17 mouse cellular contexts compared by ENCODE assay signal in the genomic region with DNA sequence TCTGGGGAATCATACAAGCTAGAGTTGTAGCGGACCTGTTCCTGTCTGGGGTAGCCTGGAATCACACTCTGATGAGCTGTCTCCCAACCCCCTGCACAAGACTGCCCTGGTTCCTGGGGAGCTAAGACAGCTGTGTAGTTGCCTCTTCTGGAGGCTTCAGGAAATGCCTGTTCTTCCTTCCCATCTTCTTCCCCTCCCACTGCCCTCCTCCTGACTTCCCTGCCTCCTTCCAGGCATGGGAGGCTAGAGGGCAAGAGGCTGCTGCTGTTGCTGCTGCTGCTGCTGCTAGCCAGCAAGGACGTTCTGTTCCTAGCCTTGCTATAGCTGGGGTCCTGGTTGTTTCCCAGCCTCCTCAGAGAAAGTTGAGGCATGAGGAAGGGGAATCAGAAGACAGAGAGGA. TPM values are rescaled to one million over a fixed set of nuclear protein-coding genes. Genes with fewer than 3 reads are reported as not detected.
DNase-seq lines count a peak whose midpoint lies in the region; ATAC-seq and TF ChIP-seq lines count a peak whose summit lies in the region.
"Had no signal": no experiment of that assay in that cellular context is flagged by ENCODE, and none has a peak within 500 bp of the region (broad histone marks: within the 10 kb centered on the region; RNA-seq: fewer than 3 reads in every experiment).

No protein-coding gene starts in this region.

- H3K4me1 ChIP-seq in heart, embryonic 10.5 days, result no peaks in the 10 kb centered on the region
- H3K4me1 ChIP-seq in heart, postnatal 0 days (ENCODE audit: control insufficient read depth, insufficient read depth), result no peaks in the 10 kb centered on the region
- H3K4me1 ChIP-seq in stomach, embryonic 14.5 days (ENCODE audit: control insufficient read depth, insufficient read depth, low read length), result 0 out of 2 replicates have a peak, but pooled peaks cover 6% of the 10 kb centered on the region
- H3K4me1 ChIP-seq: forebrain, embryonic 15.5 days; midbrain, embryonic 13.5 days had no signal

- no peaks in the 10 kb centered on the region for H3K9me3 ChIP-seq in heart, embryonic 10.5 days
- no peaks in the 10 kb centered on the region for H3K9me3 ChIP-seq in heart, postnatal 0 days (replicated peaks; ENCODE audit: control insufficient read depth, low read length)
- H3K9me3 ChIP-seq in stomach, embryonic 14.5 days (ENCODE audit: control insufficient read depth, low read depth, low read length), result no peaks in the 10 kb centered on the region
- H3K9me3 ChIP-seq: forebrain, embryonic 15.5 days; liver, embryonic 13.5 days; midbrain, embryonic 13.5 days had no signal

- no peak for DNase-seq in heart, embryonic 10.5 days (ENCODE audit: low spot score)
- DNase-seq in heart, postnatal 25 days (ENCODE audit: low spot score), result no peak
- DNase-seq in heart, postnatal 0 days (ENCODE audit: low spot score), result no peak
- peak; percentile 23 to 60 for DNase-seq in kidney, postnatal 36 days
- DNase-seq in retina, postnatal 1 day, result no peak
- no peak for DNase-seq in embryo, embryonic 9.5 days (ENCODE audit: extremely low spot score)
- DNase-seq: adrenal gland, postnatal 36 days; cerebellum, postnatal 36 days; liver, embryonic 13.5 days had no signal

- WGBS in heart, embryonic 10.5 days, result 24% methylated on average over 2 of the region's 2 CpGs
- WGBS in heart, postnatal 0 days, result 36% methylated on average over 2 of the region's 2 CpGs
- 59% methylated on average over 2 of the region's 2 CpGs for WGBS in stomach, embryonic 14.5 days

- no peak for TF ChIP-seq CTCF in heart, postnatal 0 days (IDR thresholded peaks at IDR 0.05; ENCODE audit: low read depth)

- TF ChIP-seq EP300 in heart, postnatal 0 days (IDR thresholded peaks at IDR 0.05; ENCODE audit: low read depth), result no peak

- no peaks in the 10 kb centered on the region for H3K36me3 ChIP-seq in heart, embryonic 10.5 days
- no peaks in the 10 kb centered on the region for H3K36me3 ChIP-seq in heart, postnatal 0 days (replicated peaks; ENCODE audit: control insufficient read depth, insufficient read depth, low read length)
- H3K36me3 ChIP-seq in stomach, embryonic 14.5 days (ENCODE audit: control insufficient read depth, insufficient read depth, low read length), result no peaks in the 10 kb centered on the region
- H3K36me3 ChIP-seq: forebrain, embryonic 15.5 days; liver, embryonic 13.5 days; midbrain, embryonic 13.5 days had no signal

- 0 out of 2 replicates have a peak overlapping the region, but pooled peaks have one; percentile 22 for H3K27ac ChIP-seq in heart, embryonic 10.5 days
- peak overlapping the region; percentile 53 for H3K27ac ChIP-seq in heart, postnatal 0 days (ENCODE audit: low read depth)
- H3K27ac ChIP-seq in stomach, embryonic 14.5 days (ENCODE audit: low read length), result peak overlapping the region; percentile 56; the same call in 1 of the 2 replicates
- H3K27ac ChIP-seq: forebrain, embryonic 15.5 days; liver, embryonic 13.5 days; midbrain, embryonic 13.5 days had no signal

- intact Hi-C loops in heart, postnatal 25 days (cut with DNase I), result no loop called here

- ATAC-seq in heart, postnatal 0 days (ENCODE audit: insufficient read depth, low read depth), result no peak
- no peak for ATAC-seq in stomach, embryonic 14.5 days (ENCODE audit: insufficient number of reproducible peaks, insufficient read depth, low FRiP score, low read depth)
- no peak for ATAC-seq in granulocyte monocyte progenitor cell, adult 5-6 weeks (replicated peaks; ENCODE audit: poor library complexity, severe bottlenecking)
- ATAC-seq: forebrain, embryonic 15.5 days; midbrain, embryonic 13.5 days; Patski had no signal

- H3K4me3 ChIP-seq in heart, embryonic 10.5 days, result no peak overlapping the region
- no peak overlapping the region for H3K4me3 ChIP-seq in heart, postnatal 0 days (ENCODE audit: low read depth, low read length)
- no peak overlapping the region for H3K4me3 ChIP-seq in stomach, embryonic 14.5 days (ENCODE audit: low read depth, low read length)
- H3K4me3 ChIP-seq: forebrain, embryonic 15.5 days; liver, embryonic 13.5 days; midbrain, embryonic 13.5 days had no signal

- H3K27me3 ChIP-seq in heart, embryonic 10.5 days (ENCODE audit: insufficient read depth, poor library complexity, severe bottlenecking), result peaks cover 57% of the 10 kb centered on the region
- no peaks in the 10 kb centered on the region for H3K27me3 ChIP-seq in heart, postnatal 0 days (ENCODE audit: control insufficient read depth, insufficient read depth, low read length)
- no peaks in the 10 kb centered on the region for H3K27me3 ChIP-seq in stomach, embryonic 14.5 days (ENCODE audit: control insufficient read depth, insufficient read depth, low read length)
- H3K27me3 ChIP-seq: forebrain, embryonic 15.5 days; midbrain, embryonic 13.5 days; Patski had no signal

- no peak overlapping the region for H3K4me2 ChIP-seq in heart, postnatal 0 days (ENCODE audit: low read depth, low read length)
- no peak overlapping the region for H3K4me2 ChIP-seq in stomach, embryonic 14.5 days (replicated peaks; ENCODE audit: low read depth, low read length)
- H3K4me2 ChIP-seq: forebrain, embryonic 15.5 days; liver, embryonic 13.5 days; midbrain, embryonic 13.5 days had no signal

- no peak overlapping the region for H3K9ac ChIP-seq in heart, postnatal 0 days (replicated peaks; ENCODE audit: low read depth, low read length)
- no peak overlapping the region for H3K9ac ChIP-seq in stomach, embryonic 14.5 days (replicated peaks; ENCODE audit: low read depth, low read length)
- H3K9ac ChIP-seq: forebrain, embryonic 15.5 days; liver, embryonic 13.5 days; midbrain, embryonic 13.5 days had no signal

RNA-seq across cellular contexts. Expression of a gene that starts 3.1 kb away (rescaled TPM):
- polyA plus RNA-seq in heart, embryonic 10.5 days (2016; fragmentation: Nextera tagmentation; extraction: Ambion mirVana), result 18.6 and 30.3 TPM in 2 replicates
- total RNA-seq in heart, postnatal 25 days (2021), result 100 to 1,000 TPM; 213 to 224 TPM
- total RNA-seq in heart, postnatal 0 days (2014; rRNA removed; ENCODE audit: low replicate concordance), result 198 and 304 TPM in 2 replicates
- 61.6 and 64.1 TPM in 2 replicates for polyA plus RNA-seq in heart, postnatal 0 days (2015; fragmentation: Nextera tagmentation; extraction: Ambion mirVana)
- polyA plus RNA-seq in stomach, embryonic 14.5 days (2014; fragmentation: Nextera tagmentation; extraction: Ambion mirVana), result 95.7 and 104 TPM in 2 replicates
- not detected in 2 replicates for total RNA-seq in granulocyte monocyte progenitor cell, adult 5-6 weeks (2014; fragmentation: Nextera tagmentation)
- not detected in 2 replicates for total RNA-seq in granulocyte monocyte progenitor cell, adult 5-6 weeks (2017)

RNA-seq across cellular contexts. Expression of a gene that starts 21.5 kb away (rescaled TPM):
- polyA plus RNA-seq in heart, embryonic 10.5 days (2016; fragmentation: Nextera tagmentation; extraction: Ambion mirVana), result 83.7 and 90.0 TPM in 2 replicates
- 1 to 10 TPM; 4.8 to 6.2 TPM for total RNA-seq in heart, postnatal 25 days (2021)
- 15.6 and 23.2 TPM in 2 replicates for total RNA-seq in heart, postnatal 0 days (2014; rRNA removed; ENCODE audit: low replicate concordance)
- polyA plus RNA-seq in heart, postnatal 0 days (2015; fragmentation: Nextera tagmentation; extraction: Ambion mirVana), result 33.3 and 34.7 TPM in 2 replicates
- 50.1 and 57.5 TPM in 2 replicates for polyA plus RNA-seq in stomach, embryonic 14.5 days (2014; fragmentation: Nextera tagmentation; extraction: Ambion mirVana)
- total RNA-seq in granulocyte monocyte progenitor cell, adult 5-6 weeks (2014; fragmentation: Nextera tagmentation), result 24.2 and 29.1 TPM in 2 replicates
- 51.8 and 70.7 TPM in 2 replicates for total RNA-seq in granulocyte monocyte progenitor cell, adult 5-6 weeks (2017)

RNA-seq across cellular contexts. Expression of a gene that starts 22.6 kb away (rescaled TPM):
- 0.11 and 0.21 TPM in 2 replicates for polyA plus RNA-seq in heart, embryonic 10.5 days (2016; fragmentation: Nextera tagmentation; extraction: Ambion mirVana)
- under 1 TPM in 1 of 2 experiments, not detected in 1; 0.08 TPM for total RNA-seq in heart, postnatal 25 days (2021)
- 0.53 and 1.1 TPM in 2 replicates for total RNA-seq in heart, postnatal 0 days (2014; rRNA removed; ENCODE audit: low replicate concordance)
- 0.14 and 0.20 TPM in 2 replicates for polyA plus RNA-seq in heart, postnatal 0 days (2015; fragmentation: Nextera tagmentation; extraction: Ambion mirVana)
- polyA plus RNA-seq in stomach, embryonic 14.5 days (2014; fragmentation: Nextera tagmentation; extraction: Ambion mirVana), result 0.36 and 0.38 TPM in 2 replicates
- not detected in 2 replicates for total RNA-seq in granulocyte monocyte progenitor cell, adult 5-6 weeks (2014; fragmentation: Nextera tagmentation)
- total RNA-seq in granulocyte monocyte progenitor cell, adult 5-6 weeks (2017), result not detected in 2 replicates
- polyA plus RNA-seq: spleen, adult 2 months had no signal

RNA-seq across cellular contexts. Expression of a gene that starts 45.2 kb away (rescaled TPM):
- polyA plus RNA-seq in heart, embryonic 10.5 days (2016; fragmentation: Nextera tagmentation; extraction: Ambion mirVana), result not detected in 2 replicates
- total RNA-seq in heart, postnatal 25 days (2021), result not detected
- not detected in 2 replicates for total RNA-seq in heart, postnatal 0 days (2014; rRNA removed; ENCODE audit: low replicate concordance)
- polyA plus RNA-seq in heart, postnatal 0 days (2015; fragmentation: Nextera tagmentation; extraction: Ambion mirVana), result not detected in 2 replicates
- 0.25 TPM in 1 of 2 replicates, not detected in the other for polyA plus RNA-seq in stomach, embryonic 14.5 days (2014; fragmentation: Nextera tagmentation; extraction: Ambion mirVana)
- total RNA-seq in granulocyte monocyte progenitor cell, adult 5-6 weeks (2014; fragmentation: Nextera tagmentation), result not detected in 2 replicates
- not detected in 2 replicates for total RNA-seq in granulocyte monocyte progenitor cell, adult 5-6 weeks (2017)
- total RNA-seq: adrenal gland, postnatal 36 days; heart, postnatal 14 days; layer of hippocampus, adult 8-10 months had no signal
- polyA plus RNA-seq: forebrain, embryonic 15.5 days; liver, embryonic 13.5 days; midbrain, embryonic 13.5 days; Patski; spleen, adult 2 months had no signal

Comparison
In these comparisons a context has a peak if more than half of its experiments do, and no peak if none do; other contexts are left out.
1. DNase-seq: peak in kidney, postnatal 36 days (2 of 2); none in heart, embryonic 10.5 days (single experiment), heart, postnatal 25 days (single experiment), heart, postnatal 0 days (single experiment), retina, postnatal 1 day (single experiment) and embryo, embryonic 9.5 days (single experiment).
2. RNA of a gene that starts 3.1 kb away (total RNA-seq): 198 to 304 TPM in heart, postnatal 0 days and 213 to 224 TPM in heart, postnatal 25 days; not detected in granulocyte monocyte progenitor cell, adult 5-6 weeks; every median in the first group is over 100 times any median in the second.
3. Peak in every context shown above with its lines, with median percentiles within 50 percentile points of each other: H3K27ac ChIP-seq.